Mouse (Mus musculus) kidney, embryonic 14.5 days (tissue): ENCODE measurements around the gene Scamp1. TPM values are rescaled to one million over a fixed set of nuclear protein-coding genes. Genes with fewer than 3 reads are reported as not detected.
"Not testable (repeated sequence)": the region's sequence is repeated elsewhere in the genome, so short reads cannot be mapped to it uniquely, and the experiment has no call there.

ENCODE experiments used
- ATAC-seq: fragments of 200-750 bp; cut with Nextera tagmentation; 2 replicates; pipeline ENCODE4 v1.8.0; 2017; ENCODE audit warnings: moderate number of reproducible peaks, mild to moderate bottlenecking, moderate TSS enrichment, moderate library complexity; ENCODE audit not compliant: low FRiP score, low TSS enrichment
- H3K27ac ChIP-seq: fragments of 300-500 bp; sonication (generic); 2 replicates; pipeline ENCODE4 v1.5.1; 2014; ENCODE audit warnings: low read depth, mild to moderate bottlenecking, low read length, moderate library complexity, mixed read lengths
- H3K27me3 ChIP-seq: fragments of 300-500 bp; sonication (generic); 2 replicates; pipeline ENCODE4 v1.6.1; 2014; ENCODE audit warnings: mild to moderate bottlenecking, low read length; ENCODE audit not compliant: control insufficient read depth, insufficient read depth
- H3K36me3 ChIP-seq: fragments of 300-500 bp; sonication (generic); 2 replicates; pipeline ENCODE4 v1.6.1; 2014; ENCODE audit warnings: low read length, mixed read lengths; ENCODE audit not compliant: control insufficient read depth, insufficient read depth
- H3K4me1 ChIP-seq: fragments of 300-500 bp; sonication (generic); 2 replicates; pipeline ENCODE4 v1.6.1; 2014; ENCODE audit warnings: low read length, mixed read lengths; ENCODE audit not compliant: control insufficient read depth, insufficient read depth
- H3K4me2 ChIP-seq: fragments of 300-500 bp; sonication (generic); replicated peaks from 2 replicates; pipeline ENCODE4 v1.6.1; 2014; ENCODE audit warnings: low read depth, mild to moderate bottlenecking, low read length
- H3K4me3 ChIP-seq: fragments of 300-500 bp; sonication (generic); 2 replicates; pipeline ENCODE4 v1.5.1; 2014; ENCODE audit warnings: mild to moderate bottlenecking, low read length
- H3K9ac ChIP-seq: fragments of 300-500 bp; sonication (generic); 2 replicates; pipeline ENCODE4 v1.6.1; 2014; ENCODE audit warnings: low read depth, mild to moderate bottlenecking, low read length, moderate library complexity
- H3K9me3 ChIP-seq: fragments of 300-500 bp; sonication (generic); 2 replicates; pipeline ENCODE4 v1.6.1; 2016; ENCODE audit warnings: low read length; ENCODE audit not compliant: control insufficient read depth
- WGBS: fragments of 180-500 bp; shearing (Covaris S2); extraction: QIAGEN DNeasy Blood & Tissue Kit; methylation state at CpG from one replicate; pipeline ENCODE4 v1.1.7; 2014; 5-methylcytosine and 5-hydroxymethylcytosine counted together
- polyA plus RNA-seq: library from polyadenylated mRNA; unstranded; fragments of >200 nt; fragmentation: Nextera tagmentation; extraction: Ambion mirVana; gene quantifications from 2 replicates; pipeline ENCODE4 v1.2.1, GENCODE M21; 2014

Scamp1 gene
- polyA plus RNA-seq: 17.7 and 34.4 TPM in 2 replicates

DNA sequence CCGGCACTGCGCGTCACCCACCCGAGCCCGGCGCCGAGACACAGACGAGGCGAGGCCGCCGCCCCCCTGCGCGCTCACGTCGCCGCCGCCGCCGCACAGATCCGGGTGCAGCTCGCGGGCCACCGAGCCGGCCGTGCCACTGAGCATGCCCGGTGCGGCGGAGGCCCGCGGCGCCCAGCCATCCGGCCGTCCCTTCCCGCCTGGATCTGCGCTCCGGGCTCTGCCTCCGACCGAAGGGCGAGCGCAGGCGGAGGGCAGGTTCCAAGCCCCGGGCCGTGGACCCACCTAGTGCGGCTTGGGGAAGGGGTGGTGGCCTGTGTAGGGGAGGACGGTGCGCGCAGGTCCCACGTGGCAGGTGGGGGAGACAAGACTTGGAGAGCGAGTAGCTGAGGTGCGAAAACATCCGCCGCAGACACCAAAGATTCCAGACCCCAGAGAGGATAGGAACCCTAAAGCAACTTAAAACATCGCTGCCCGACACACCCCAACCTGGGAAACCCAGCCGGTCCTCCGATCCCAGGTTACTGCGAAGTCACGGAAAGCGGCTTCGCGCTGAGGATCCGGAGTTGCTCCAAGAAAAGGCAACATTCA is at the start of gene Scamp1:
TSS of gene Scamp1 (minus strand) at position 577 of the 591 bp plus-strand sequence.
- WGBS: 0% methylated on average over 47 of the region's 62 CpGs
- H3K4me2 ChIP-seq: peak within 1 kb of the TSS; percentile 54
- H3K9ac ChIP-seq: peak within 1 kb of the TSS; percentile 81
- H3K4me1 ChIP-seq: 0 out of 2 replicates have a peak, but pooled peaks cover 5% of the 10 kb centered on the region
- peak; percentile 97 for ATAC-seq
- peak within 1 kb of the TSS; percentile 76 for H3K4me3 ChIP-seq
- no peaks in the 10 kb centered on the region for H3K27me3 ChIP-seq
- H3K36me3 ChIP-seq: no peaks in the 10 kb centered on the region
- H3K9me3 ChIP-seq: no peaks in the 10 kb centered on the region
- peak within 1 kb of the TSS; percentile 55; the same call in 1 of the 2 replicates for H3K27ac ChIP-seq

DNA sequence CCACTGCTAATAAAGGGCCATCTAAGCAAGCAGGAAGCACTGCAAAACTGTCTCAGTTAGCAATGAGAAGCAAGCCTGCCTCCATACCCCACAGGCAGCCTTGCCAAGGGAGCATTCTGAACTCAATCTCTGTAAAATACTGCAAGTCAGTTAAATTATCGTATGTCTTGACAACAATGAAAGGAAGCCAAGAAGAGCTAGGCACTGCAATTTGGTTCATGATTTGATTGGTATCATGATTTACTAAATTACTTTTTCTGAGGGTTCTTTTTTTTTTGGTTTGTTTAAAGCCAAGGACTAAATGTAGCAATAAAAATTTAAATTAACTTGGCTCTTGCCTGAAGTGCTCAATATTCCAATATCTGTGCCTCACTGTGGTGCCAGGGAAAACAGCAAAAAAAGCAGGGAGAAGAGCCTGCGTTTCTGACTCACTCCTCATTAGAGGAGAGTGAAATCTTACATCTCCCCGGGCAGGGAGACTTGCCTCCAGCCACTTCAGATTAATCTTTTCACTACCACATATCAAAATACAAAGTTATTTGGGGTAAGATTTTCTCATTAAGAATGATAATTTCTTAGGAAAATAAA is 44.8 kb upstream of the Scamp1 start:
- no peaks in the 10 kb centered on the region for H3K4me1 ChIP-seq
- no peaks in the 10 kb centered on the region for H3K36me3 ChIP-seq
- 66% methylated on average over 3 of the region's 3 CpGs for WGBS
- ATAC-seq: no peak
- H3K4me2 ChIP-seq: no peak overlapping the region
- H3K9me3 ChIP-seq: no peaks in the 10 kb centered on the region
- H3K27ac ChIP-seq: no peak overlapping the region
- H3K9ac ChIP-seq: no peak overlapping the region
- no peaks in the 10 kb centered on the region for H3K27me3 ChIP-seq
- no peak overlapping the region for H3K4me3 ChIP-seq

GRCm38 (mm10) chr13:94329005-94329404 is 43.3 kb upstream of the Scamp1 start:
- H3K9ac ChIP-seq, H3K27ac ChIP-seq, H3K27me3 ChIP-seq, H3K9me3 ChIP-seq, ATAC-seq, H3K4me2 ChIP-seq, H3K4me3 ChIP-seq, H3K4me1 ChIP-seq, H3K36me3 ChIP-seq: not testable (repeated sequence)
- 94% methylated on average over 6 of the region's 6 CpGs for WGBS

DNA sequence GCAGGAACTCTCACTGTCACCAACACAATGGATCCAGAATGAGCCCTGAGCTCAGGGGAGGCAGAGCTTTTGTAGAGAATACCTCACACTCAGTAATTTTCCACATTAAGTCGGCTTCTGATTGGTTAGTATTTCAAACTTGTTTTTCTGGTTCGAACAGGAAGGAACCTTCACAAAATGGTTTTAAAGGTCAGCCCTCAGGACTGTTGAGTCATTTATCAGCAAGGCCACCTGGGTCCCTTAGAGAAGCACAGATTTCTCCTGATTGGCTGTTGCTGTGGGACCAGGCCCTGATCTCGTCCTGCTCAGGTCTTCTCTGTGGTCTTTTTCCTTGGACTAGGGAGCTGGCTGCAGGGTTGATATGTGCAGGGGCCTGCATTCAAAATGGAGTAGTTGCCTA is 42.4 kb upstream of the Scamp1 start:
- H3K27ac ChIP-seq: peak overlapping the region; percentile 49; the same call in 1 of the 2 replicates
- ATAC-seq: peak; percentile 24; the same call in 1 of the 2 replicates
- 54% methylated on average over 3 of the region's 3 CpGs for WGBS

DNA sequence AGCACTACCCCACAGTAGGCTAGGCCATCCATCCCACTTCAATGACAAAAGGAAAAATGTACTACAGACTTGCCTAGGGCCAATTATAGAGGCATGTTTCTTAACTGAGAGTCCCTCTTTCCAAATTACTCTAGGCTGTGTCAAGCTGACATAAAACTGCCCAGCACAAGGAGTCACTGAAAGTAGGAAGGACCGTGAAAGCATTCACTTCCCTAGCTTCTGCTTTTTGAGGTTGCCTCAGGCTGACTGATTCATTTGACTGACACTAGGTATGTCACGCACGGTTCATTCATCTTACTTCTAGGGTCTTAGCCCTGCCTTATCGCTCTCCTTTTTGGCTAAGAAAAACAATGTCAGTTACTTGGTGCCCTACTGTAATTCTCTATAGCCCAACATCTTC is 36.8 kb upstream of the Scamp1 start:
- no peaks in the 10 kb centered on the region for H3K4me1 ChIP-seq
- no peak overlapping the region for H3K4me2 ChIP-seq
- WGBS: 94% methylated on average over 4 of the region's 4 CpGs
- no peak overlapping the region for H3K4me3 ChIP-seq
- H3K27ac ChIP-seq: no peak overlapping the region
- H3K9me3 ChIP-seq: peaks cover 7% of the 10 kb centered on the region; the same call in 1 of the 2 replicates
- H3K27me3 ChIP-seq: no peaks in the 10 kb centered on the region
- no peak overlapping the region for H3K9ac ChIP-seq
- ATAC-seq: no peak
- H3K36me3 ChIP-seq: no peaks in the 10 kb centered on the region

More for the DNA sequence above, 42.4 kb upstream of the Scamp1 start:
- H3K4me3 ChIP-seq: no peak overlapping the region
- H3K9me3 ChIP-seq: peaks cover 7% of the 10 kb centered on the region; the same call in 1 of the 2 replicates
- H3K9ac ChIP-seq: no peak overlapping the region
- H3K27me3 ChIP-seq: no peaks in the 10 kb centered on the region
- no peaks in the 10 kb centered on the region for H3K36me3 ChIP-seq
- H3K4me1 ChIP-seq: no peaks in the 10 kb centered on the region
- H3K4me2 ChIP-seq: no peak overlapping the region

GRCm38 (mm10) chr13:94321094-94321792 is 35.6 kb upstream of the Scamp1 start:
- no peaks in the 10 kb centered on the region for H3K36me3 ChIP-seq
- no peak overlapping the region for H3K27ac ChIP-seq
- 81% methylated on average over 1 of the region's 1 CpGs for WGBS
- H3K4me3 ChIP-seq: no peak overlapping the region
- no peak overlapping the region for H3K4me2 ChIP-seq
- no peak for ATAC-seq
- no peaks in the 10 kb centered on the region for H3K27me3 ChIP-seq
- H3K4me1 ChIP-seq: no peaks in the 10 kb centered on the region
- H3K9me3 ChIP-seq: peaks cover 7% of the 10 kb centered on the region; the same call in 1 of the 2 replicates
- no peak overlapping the region for H3K9ac ChIP-seq

GRCm38 (mm10) chr13:94316975-94317511 is 31.4 kb upstream of the Scamp1 start:
- Histone ChIP-seq H3K4me1 (no peaks in the 10 kb centered on the region), H3K27me3 (no peaks in the 10 kb centered on the region), H3K4me2 (no peak overlapping the region), H3K9me3 (no peaks in the 10 kb centered on the region), H3K36me3 (no peaks in the 10 kb centered on the region), H3K4me3 (no peak overlapping the region), H3K9ac (no peak overlapping the region), H3K27ac (no peak overlapping the region)
- ATAC-seq: no peak
- 87% methylated on average over 10 of the region's 10 CpGs for WGBS

DNA sequence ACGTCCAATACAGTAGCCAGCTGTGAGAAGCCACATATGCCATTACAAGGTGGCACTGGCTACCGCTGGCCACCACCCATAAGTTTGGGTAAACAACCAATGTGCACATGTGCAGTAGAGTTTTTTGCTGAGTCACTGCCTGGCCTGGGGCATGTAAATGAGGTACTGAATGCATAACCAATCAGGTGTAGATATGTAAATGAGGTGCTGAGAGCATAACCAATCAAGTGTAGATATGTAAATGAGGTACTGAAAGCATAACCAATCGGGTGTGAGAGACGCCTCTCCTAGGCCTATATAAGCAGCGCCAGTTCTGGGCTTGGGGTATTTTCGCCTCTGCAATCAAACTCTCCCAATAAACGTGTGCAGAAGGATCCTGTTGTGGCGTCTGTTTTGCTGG is 27.2 kb upstream of the Scamp1 start:
- ATAC-seq, H3K9me3 ChIP-seq, H3K4me3 ChIP-seq, H3K27ac ChIP-seq, H3K4me2 ChIP-seq, H3K36me3 ChIP-seq, H3K9ac ChIP-seq, H3K4me1 ChIP-seq, H3K27me3 ChIP-seq: not testable (repeated sequence)
- WGBS: 92% methylated on average over 8 of the region's 8 CpGs

- Histone ChIP-seq H3K4me3 (no peak overlapping the region), H3K9me3 (no peaks in the 10 kb centered on the region), H3K9ac (no peak overlapping the region), H3K27me3 (no peaks in the 10 kb centered on the region), H3K4me2 (no peak overlapping the region), H3K36me3 (no peaks in the 10 kb centered on the region), H3K27ac (no peak overlapping the region), H3K4me1 (no peaks in the 10 kb centered on the region)
- 88% methylated on average over 2 of the region's 2 CpGs for WGBS
- no peak for ATAC-seq
These were observed 22.6 kb upstream of the Scamp1 start for GRCm38 (mm10) chr13:94308279-94308678.
